Mouse (Mus musculus) right cerebral cortex, postnatal 14 days (tissue): ENCODE data around the gene Zscan2.

Source experiments
- DNase-seq: peaks from one replicate; pipeline ENCODE4 v3.0.0; 2022

The Zscan2 gene

DNA sequence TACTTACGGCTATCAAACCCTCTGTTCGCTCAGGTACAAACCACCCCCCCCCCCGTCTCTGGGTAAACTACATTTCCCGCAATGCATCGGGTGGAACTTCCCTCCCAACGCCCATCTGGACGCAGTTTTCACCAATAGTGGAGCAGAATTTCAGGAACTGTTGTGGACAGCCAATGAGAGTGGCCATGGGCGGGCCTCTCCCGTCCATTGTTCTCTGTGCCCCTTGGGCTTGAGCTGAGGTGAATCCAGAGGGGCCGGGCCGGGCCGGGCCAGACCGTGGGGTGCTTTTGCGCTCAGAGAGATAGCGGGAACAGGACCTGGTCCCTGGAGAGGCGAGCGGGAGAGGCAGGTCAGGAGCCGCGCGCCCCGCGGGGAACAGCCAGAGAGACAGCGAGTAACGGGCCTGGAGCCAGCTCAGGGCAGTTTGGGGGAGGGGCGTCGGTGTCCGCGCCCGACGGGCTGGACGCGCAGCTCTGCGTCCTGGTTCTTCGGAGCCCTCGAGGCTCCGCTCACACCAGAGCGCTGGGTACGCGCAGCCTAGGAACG lies at the start of gene Zscan2:
TSS of gene Zscan2 (plus strand) at position 192 of the 546 bp plus-strand sequence.
- peak; percentile 78 for DNase-seq

DNA sequence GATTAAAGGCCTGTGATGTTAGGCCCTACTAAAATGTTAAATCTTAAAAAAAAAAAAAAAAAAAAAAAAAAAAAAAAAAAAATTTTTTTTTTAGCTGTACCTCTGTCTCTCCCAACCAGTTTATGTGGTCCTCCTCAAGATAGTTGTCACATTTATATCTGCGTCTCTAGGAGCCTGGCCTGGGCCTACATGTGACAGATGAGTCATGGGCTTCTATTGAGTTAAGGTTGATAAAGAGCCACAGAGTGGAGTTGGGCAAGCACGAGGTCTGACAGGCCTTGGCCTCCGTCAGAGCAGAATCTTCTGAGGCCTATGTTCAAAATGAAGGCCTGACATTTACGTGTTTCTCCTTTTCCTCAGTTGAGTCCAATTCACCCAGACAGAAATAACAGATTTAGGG lies 47.3 kb upstream of the Zscan2 start:
- no peak for DNase-seq

DNA sequence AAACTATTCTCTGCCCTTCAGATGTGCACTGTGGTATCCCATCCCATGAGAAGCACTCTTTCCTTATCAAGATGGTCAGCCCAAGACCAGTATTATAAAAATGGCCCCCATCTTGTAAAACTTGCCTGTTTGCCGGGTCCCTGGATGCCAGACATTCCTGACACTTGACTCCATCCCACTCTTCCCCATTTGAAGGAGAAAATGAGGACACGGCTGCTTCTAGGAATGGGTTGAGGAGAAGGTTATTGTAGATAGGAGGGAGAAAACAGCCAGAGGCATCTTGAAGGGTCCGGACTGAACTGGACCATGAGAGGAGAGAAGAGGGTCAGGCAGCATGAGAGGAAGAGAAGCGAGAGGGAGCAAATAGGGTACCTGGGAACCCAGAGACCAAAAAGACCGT lies 44.1 kb upstream of the Zscan2 start:
- DNase-seq = no peak

DNA sequence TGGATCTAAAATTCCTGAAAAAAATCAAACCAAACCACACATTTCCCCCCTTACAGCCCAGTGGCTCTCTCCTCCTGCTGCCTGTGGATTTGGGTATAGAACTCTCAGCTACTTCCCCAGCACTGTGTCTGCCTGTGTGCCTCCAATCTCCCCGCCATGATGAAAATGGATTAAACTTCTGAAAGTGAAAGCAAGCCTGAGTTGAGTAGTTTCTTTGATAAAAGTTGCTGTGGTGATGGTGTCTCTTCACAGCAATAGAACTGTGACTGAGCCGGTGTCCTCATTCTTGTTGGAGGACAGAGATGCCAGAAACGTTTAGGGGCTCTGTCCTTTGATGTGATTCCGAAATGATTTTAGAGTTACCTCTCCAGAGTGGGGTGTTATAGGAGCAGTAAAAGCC lies 39.9 kb upstream of the Zscan2 start:
- no peak for DNase-seq

DNA sequence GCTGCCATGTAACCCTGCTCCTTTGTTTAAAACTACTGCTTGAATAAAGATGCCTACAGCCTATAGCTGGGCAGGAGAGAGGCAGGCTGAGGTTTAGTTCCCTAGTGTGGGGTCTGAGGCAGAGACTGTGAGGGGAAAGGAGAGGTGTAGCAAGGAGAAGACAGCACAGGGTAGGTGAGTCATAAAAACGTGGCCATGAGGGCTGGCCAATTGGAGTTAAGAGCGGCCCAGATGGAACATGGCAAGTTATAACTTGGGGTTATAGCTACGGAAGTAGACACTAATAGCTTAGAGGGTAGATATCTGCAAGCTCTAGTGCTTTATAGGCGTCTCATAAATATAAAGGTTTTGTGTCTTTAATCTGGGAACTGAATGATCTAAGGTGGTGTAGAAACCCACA lies 37.5 kb upstream of the Zscan2 start:
- no peak for DNase-seq

DNA sequence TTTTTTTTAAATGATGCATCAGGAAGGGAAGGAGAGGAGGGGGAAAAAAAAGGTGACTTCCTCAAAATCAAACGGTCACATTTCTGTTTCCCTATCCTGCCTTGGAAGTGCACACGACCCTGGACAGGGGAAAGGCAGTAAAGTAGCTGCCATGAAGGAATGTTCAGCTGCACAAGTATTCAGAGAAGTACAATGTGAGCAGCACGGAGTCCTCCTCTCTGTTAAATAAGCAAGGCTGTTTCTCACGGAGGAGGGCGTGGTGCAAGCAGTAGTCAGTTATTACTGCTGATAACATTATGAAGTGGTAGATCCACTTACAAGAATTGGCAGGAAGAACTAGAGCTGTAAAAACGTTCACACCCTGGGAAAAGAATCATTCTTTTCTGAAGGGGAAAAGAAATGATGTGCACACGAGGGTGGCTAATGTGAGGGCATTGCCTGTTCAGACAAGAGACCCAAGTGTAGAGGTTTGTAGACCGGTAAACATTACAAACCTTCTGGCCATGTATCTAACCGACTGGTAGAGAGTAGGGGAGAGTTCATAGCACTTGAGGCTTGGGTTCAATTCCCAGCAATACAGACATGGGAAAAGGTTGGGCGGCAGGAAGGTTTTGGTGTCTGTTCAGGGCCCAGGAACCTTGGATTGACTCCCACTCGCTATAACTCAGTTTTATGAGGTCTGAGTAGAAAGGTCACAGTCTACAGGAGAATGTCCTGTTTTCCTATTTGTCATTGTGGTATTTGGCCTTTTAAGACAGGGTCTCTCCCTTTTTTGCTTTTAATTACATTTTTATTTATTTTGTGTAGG lies 36.6 kb upstream of the Zscan2 start:
- no peak for DNase-seq

DNA sequence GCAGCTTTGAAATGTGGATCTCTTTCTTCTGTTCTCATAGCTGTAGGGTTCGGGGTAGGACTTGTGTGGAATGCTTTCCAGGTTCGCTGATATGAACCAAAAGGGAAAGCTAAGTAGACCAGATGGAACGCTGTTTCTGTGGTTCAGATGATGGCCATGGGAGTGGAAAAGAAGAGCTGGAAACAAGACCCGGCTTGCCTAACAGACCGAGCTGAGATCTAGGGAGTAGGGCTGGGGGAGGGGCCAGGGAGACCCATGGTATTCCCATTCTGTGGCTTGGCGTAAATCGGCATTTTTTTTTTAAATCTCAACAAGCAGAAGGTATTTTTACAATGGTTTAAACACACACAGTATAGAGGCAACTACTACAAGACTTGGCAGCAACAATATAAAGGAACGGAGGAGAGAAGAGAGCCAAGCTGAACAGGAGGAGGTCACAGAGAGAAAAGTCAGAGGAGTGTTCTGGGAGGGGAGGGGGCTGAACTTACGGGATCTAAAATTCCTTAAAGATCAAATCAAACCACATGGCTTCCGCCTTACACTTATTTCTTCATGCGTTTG lies 34.8 kb upstream of the Zscan2 start, which contains the start of gene Iqgap1:
TSS of gene Iqgap1 (minus strand) at position 132 of the 561 bp plus-strand sequence.
- DNase-seq = no peak

DNA sequence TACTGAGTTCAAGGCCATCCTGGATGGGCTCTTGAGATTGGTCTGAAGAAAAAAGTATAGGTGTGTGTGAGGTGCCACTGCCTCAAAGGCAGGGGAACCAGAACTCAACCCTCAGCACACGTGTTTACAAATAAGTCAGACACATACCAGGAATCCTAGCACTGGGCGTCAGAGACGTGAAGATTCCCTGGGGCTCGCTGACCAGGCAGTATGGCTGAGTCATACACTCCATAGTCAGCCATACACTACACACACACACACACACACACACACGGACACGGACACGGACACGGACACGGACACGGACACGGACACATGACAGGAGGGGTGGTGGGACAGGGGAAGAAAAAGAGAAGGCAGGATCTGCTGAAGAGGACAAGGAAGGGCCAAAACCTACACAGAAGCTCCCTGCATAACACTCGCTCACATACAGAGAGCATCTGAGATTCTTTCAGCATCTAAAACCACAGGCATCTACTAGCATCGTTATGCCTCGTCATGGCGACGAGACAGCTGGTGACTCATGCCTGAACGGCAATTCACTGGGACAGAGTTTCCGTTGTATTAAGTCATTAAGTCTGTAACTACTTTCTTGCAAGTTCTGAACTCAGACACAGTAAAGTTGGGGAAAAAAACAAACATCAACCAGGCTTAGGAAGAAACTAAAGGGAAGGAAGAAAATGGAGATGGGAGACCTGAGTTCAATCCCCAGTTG lies 32.4 kb upstream of the Zscan2 start:
- DNase-seq = no peak

DNA sequence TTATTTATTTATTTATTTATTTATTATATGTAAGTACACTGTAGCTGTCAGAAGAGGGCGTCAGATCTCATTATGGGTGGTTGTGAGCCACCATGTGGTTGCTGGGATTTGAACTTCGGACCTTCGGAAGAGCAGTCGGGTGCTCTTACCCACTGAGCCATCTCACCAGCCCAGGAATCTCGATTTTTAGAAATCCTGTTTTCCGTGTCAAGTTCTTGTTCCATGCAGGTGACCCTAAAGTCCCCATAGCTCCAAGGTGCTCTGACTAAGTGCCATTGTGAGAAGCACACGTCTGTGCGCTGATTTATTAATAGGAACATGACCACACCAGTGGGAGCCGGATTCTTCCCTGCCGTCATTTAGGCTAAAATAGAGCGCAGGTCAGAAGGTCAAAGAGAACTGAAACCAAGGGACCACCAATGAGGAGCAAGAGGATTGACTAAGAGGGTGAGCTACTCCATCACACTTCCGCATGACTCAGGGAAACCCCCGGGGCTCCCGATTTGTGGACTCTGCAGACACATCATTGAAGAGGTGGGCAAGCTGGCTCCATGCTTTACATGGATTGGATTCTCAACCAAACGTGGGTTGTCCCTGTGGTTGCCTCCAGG lies 30.4 kb upstream of the Zscan2 start:
- no peak for DNase-seq

DNA sequence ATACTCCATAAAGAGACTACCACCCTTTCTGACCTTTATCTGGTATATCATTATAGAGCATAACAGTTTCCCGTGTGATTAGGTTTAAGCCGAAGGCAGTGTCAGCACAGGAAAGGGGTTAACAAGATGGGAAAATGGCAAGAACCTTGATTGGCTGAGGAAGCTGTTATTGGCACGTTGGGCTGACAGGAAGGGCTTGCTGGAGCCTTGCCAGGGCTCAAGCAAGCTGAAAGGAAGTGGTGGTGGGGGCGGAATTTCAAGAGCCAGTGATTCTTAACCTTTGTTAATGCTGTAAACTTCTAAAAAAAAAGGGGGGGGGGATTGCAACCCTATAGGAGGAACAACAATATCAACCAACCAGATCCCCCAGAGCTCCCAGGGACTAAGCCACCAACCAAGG lies 28.5 kb upstream of the Zscan2 start:
- DNase-seq = peak; percentile 14

DNA sequence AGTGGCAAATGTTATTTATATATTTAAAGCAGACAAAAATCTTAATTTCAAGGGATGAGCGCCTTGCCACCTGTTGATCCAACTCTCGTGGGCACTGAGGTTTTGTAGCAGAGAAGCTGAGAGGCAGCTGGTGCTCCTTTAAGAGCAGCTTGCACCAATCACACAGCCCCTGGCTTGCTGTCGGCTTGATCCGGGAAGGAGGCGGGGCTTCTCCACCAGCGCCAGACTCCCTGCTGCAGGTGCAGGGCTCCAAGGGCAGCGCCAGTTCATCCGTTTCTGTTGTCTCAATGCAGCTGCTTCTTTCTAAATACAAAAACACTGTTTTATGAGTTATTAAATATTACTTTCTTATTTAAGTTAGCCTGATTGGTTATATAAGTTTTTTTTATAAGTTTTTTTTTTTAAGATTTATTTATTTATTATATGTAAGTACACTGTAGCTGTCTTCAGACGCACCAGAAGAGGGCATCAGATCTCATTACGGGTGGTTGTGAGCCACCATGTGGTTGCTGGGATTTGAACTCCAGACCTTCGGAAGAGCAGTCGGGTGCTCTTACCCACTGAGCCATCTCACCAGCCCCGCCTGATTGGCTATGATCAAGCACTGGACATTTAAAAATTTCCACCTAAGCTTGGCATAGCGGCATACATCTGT lies 27.6 kb upstream of the Zscan2 start:
- DNase-seq = peak; percentile 33

DNA sequence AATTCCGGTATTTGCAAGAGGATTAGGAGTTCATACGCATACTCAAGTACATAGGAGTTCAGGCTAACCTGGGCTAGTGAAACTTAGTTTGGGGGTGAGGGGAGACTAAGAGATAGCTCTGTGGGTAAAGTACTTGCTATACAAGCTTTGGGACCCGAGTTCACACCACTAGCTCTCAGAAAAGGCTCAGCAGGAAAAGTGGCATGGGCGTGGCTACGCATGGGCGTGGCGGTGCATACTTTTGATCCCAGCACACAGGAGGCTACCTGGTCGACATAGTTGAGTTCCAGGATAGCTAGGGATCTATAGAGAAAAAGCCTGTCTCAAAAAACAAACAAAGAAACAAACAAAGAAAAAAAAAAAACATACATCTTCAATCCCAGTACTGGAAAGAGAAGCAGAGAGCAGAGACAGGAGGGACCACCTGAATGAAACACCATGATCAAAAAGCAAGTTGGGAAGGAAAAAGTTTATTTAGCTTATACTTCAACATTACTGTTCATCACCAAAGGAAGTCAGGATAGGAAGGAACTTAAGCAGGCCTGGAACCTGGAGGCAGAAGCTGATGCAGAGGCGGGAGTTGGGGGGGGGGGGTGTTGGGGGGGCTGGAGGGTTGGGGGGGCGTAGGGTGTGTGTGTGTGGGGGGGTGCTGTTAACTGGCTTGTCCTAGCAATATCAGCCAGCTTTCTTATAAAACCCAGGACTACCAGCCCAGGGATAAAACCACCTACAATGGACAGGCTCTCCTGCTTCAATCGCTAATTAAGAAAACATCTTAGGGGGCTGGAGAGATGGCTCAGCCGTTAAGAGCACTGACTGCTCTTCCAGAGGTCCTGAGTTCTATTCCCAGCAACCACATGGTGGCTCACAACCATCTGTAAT lies 26.8 kb upstream of the Zscan2 start:
- DNase-seq = no peak

DNA sequence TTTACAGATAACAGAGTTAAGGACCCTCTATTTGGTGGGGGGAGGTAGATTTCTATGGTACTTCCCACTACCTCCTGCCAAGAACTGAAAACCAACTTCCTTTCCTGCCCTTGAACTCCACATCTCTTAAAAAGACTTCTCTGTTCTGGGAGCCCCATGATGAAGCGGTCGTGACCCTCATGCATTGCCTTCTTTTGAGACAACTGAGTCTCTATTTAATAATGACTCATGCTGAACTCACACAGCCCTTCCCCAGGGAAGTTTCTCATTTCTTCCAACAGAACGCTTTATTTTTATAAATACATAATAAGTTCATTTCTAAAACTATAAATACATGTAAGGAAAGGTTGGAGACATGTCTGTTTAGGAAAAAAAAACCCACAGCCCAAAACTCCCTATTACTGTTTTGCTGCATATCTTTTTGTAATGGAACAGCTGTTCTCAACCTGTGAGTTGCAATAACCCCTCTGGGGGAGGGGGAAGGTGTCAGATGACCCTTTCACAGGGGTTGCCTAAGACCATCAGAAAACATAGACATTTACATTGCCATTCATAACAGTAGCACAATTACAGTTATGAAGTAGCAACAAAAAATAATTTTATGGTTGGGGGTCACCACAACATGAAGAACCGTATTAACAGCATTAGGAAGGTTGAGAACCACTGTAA lies 24.6 kb upstream of the Zscan2 start:
- no peak for DNase-seq

DNA sequence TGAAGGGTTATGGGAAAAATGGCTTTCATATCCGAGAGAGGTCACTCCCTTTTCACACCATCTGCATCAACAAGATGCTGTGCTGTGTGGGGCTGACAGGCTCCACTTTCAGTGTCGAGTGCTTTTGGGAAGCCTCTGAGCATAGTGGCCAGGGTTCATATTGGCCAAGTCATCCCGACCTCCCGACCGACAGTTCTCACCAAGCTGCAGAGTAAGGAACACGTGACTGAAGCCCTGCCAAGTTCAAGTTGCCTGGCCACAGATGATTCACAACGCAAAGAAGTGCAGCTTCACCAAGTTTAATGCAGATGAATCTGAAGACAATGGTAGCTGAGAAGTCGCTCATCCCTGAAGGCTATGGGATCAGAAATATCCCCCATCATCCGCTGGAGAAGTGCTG lies 23.0 kb upstream of the Zscan2 start:
- DNase-seq = no peak

DNA sequence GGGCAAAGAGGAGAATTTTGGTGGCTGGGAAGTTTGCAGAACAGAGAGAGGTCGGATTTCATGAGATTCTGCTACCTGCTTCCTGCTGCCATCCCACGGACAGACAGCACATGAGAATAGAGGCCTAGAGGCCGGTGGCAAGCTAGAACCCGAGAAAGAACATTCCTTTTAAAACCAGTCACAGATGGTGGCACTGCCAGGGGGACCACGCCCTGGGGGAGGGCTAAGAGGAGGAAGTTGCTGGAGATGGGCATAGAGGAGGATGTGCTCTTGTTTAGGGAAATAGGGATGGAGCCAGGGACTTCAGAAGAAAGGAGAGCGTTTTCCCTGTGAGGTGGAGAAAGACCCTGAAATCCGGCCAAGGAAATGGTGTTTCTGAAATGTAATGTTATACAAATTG lies 22.5 kb upstream of the Zscan2 start:
- DNase-seq = no peak

DNA sequence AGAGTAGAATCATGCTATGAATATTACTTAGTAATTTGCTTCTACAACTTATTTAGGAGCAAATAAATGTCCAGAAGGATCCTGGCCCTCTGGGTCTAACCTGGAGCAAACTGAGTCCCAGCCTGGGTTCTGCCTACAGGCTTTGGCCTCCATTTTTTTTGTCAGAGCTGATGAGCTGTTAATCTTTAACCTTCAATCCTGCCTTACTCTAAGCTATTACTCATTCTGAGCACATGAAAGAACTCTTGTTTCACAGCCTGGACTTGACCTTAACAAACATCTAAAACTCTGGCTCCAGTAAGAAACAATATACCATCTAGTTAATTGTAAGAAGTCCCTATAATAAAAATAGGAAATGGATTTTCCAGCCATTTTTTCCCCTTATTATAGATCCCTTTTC lies 21.0 kb upstream of the Zscan2 start:
- DNase-seq = no peak

DNA sequence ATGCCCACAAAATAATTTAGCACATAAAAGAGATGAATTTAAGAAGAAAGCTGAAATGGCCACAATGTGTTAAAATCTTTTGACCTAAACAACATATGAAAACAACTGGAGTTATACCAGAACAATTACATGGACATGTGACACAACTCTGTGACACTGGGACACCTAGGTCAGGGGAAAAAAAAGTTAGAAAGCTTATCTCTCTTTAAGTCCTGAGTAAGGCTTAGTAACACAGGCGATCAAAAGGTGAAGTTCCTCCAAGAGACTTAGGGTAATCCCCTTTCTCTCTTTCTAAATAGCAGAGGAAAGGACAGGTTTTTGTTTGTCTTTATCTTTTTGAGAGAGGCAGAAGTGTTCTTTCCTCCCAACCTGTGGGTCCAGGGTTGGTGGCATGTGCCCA lies 20.5 kb upstream of the Zscan2 start:
- no peak for DNase-seq

DNA sequence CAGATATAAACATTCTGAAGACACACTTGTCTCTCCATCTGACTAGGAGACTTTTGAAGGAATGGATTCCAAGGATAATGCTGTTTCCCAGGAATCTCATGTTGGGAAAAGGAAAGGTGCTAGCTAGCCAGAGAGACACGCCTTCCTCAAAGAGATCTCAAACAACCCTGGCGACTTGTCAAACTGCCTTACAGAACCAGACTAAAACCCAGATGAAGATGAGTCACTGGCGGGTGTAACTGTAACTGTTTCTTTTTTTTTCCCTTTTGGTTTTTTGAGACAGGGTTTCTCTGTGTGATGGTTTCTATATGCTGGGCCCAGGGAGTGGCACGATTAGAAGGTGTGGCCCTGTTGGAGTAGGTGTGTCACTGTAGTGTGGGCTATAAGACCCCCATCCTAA lies 19.8 kb upstream of the Zscan2 start:
- DNase-seq = no peak

DNA sequence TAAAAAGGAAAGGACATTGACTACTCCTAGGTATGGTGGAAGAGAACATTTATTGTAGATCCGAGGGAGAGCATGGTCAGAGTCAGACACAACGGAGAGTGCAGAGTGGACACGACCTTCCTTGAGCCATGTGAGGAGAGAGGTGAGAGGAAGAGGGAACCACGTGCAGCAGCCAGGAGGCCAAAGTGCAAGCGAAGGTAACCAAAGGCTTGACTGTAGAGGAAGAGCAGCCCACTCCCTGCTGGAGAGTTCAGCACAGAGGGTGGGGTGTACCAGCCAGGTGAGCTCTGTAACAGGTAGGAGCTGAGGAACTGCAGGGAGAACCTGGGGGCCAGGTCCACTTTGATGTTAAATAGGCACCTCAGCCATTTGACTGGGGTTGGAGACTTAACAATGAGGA lies 18.6 kb upstream of the Zscan2 start:
- DNase-seq = no peak

DNA sequence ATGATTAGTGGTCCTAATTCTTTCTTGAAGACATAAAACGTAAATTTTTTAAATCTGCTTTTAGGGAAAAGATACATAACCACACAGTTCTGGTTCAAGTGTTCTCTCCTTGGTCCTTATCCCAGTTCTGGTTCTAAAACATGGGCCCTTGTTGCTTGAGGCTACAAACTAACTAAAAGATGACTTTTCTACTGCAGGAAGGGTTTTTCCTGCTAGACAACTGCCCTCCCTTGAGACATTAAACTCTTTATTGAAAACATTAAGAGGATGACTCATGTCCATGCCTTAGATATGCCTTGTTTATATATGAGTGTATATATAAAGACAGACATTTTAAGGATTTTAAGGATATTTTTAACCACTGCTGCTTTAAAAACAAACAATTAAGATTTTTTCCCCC lies 17.5 kb upstream of the Zscan2 start:
- DNase-seq = no peak
